Mouse (Mus musculus): ENCODE results near the gene Mtfr2. TPM values are rescaled to one million over a fixed set of nuclear protein-coding genes. Genes with fewer than 3 reads are reported as not detected.
A peak's percentile ranks its signal among the peaks of the same experiment; 100 is the strongest.

Gene Mtfr2
- polyA plus RNA-seq, 1 experiment, result 0.79 TPM

GRCm38 (mm10) chr10:20314797-20315196, 32.8 kb upstream of the Mtfr2 start:
- Histone ChIP-seq H3K27ac (ENCODE audit: insufficient read depth, low read length) (no peak overlapping the region), H3K4me1 (ENCODE audit: control insufficient read depth, insufficient read depth, low read length) (peaks cover 3% of the 10 kb centered on the region; the same call in 1 of the 2 replicates), H3K4me3 (ENCODE audit: insufficient read depth, low read length) (no peak overlapping the region)
- TF ChIP-seq CTCF (IDR thresholded peaks at IDR 0.05; ENCODE audit: extremely low read depth, insufficient read depth, low read length) (0 out of 2 replicates have a peak, but pooled peaks have one; percentile 2), POLR2A (IDR thresholded peaks at IDR 0.05; ENCODE audit: extremely low read depth, insufficient read depth, low read length) (no peak)

GRCm38 (mm10) chr10:20317466-20317865, 30.1 kb upstream of the Mtfr2 start:
- TF ChIP-seq POLR2A (IDR thresholded peaks at IDR 0.05; ENCODE audit: extremely low read depth, insufficient read depth, low read length) (no peak), CTCF (IDR thresholded peaks at IDR 0.05; ENCODE audit: extremely low read depth, insufficient read depth, low read length) (no peak)
- Histone ChIP-seq H3K27ac (ENCODE audit: insufficient read depth, low read length) (no peak overlapping the region), H3K4me1 (ENCODE audit: control insufficient read depth, insufficient read depth, low read length) (peaks cover 3% of the 10 kb centered on the region; the same call in 1 of the 2 replicates), H3K4me3 (ENCODE audit: insufficient read depth, low read length) (no peak overlapping the region)

- Histone ChIP-seq H3K4me3 (ENCODE audit: insufficient read depth, low read length) (no peak overlapping the region), H3K27ac (ENCODE audit: insufficient read depth, low read length) (no peak overlapping the region), H3K4me1 (ENCODE audit: control insufficient read depth, insufficient read depth, low read length) (no peaks in the 10 kb centered on the region; the same call in 1 of the 2 replicates)
- no peak for TF ChIP-seq CTCF (IDR thresholded peaks at IDR 0.05; ENCODE audit: extremely low read depth, insufficient read depth, low read length)
- TF ChIP-seq POLR2A (IDR thresholded peaks at IDR 0.05; ENCODE audit: extremely low read depth, insufficient read depth, low read length), result no peak
These were observed 21.3 kb upstream of the Mtfr2 start for GRCm38 (mm10) chr10:20326226-20326625.

- no peak overlapping the region for H3K27ac ChIP-seq (ENCODE audit: insufficient read depth, low read length)
- TF ChIP-seq POLR2A (IDR thresholded peaks at IDR 0.05; ENCODE audit: extremely low read depth, insufficient read depth, low read length), result no peak
- TF ChIP-seq CTCF (IDR thresholded peaks at IDR 0.05; ENCODE audit: extremely low read depth, insufficient read depth, low read length), result no peak
- no peak overlapping the region for H3K4me3 ChIP-seq (ENCODE audit: insufficient read depth, low read length)
- H3K4me1 ChIP-seq (ENCODE audit: control insufficient read depth, insufficient read depth, low read length), result no peaks in the 10 kb centered on the region
These were observed 16.3 kb upstream of the Mtfr2 start for GRCm38 (mm10) chr10:20331262-20331661.

- Histone ChIP-seq H3K27ac (ENCODE audit: insufficient read depth, low read length) (no peak overlapping the region), H3K4me3 (ENCODE audit: insufficient read depth, low read length) (no peak overlapping the region)
These were observed 9.7 kb upstream of the Mtfr2 start for GRCm38 (mm10) chr10:20337872-20338271.

GRCm38 (mm10) chr10:20345736-20346135, 1.8 kb upstream of the Mtfr2 start:
- H3K4me3 ChIP-seq (ENCODE audit: insufficient read depth, low read length), result no peak overlapping the region
- no peak overlapping the region for H3K27ac ChIP-seq (ENCODE audit: insufficient read depth, low read length)
- TF ChIP-seq CTCF (IDR thresholded peaks at IDR 0.05; ENCODE audit: extremely low read depth, insufficient read depth, low read length), result no peak
- TF ChIP-seq POLR2A (IDR thresholded peaks at IDR 0.05; ENCODE audit: extremely low read depth, insufficient read depth, low read length), result no peak
- H3K4me1 ChIP-seq (ENCODE audit: control insufficient read depth, insufficient read depth, low read length), result peaks cover 2% of the 10 kb centered on the region; the same call in 1 of the 2 replicates

More at GRCm38 (mm10) chr10:20337872-20338271, 9.7 kb upstream of the Mtfr2 start:
- TF ChIP-seq CTCF (IDR thresholded peaks at IDR 0.05; ENCODE audit: extremely low read depth, insufficient read depth, low read length) (no peak), POLR2A (IDR thresholded peaks at IDR 0.05; ENCODE audit: extremely low read depth, insufficient read depth, low read length) (no peak)
- no peaks in the 10 kb centered on the region for H3K4me1 ChIP-seq (ENCODE audit: control insufficient read depth, insufficient read depth, low read length)

- H3K4me3 ChIP-seq (ENCODE audit: insufficient read depth, low read length), result no peak overlapping the region
- TF ChIP-seq CTCF (IDR thresholded peaks at IDR 0.05; ENCODE audit: extremely low read depth, insufficient read depth, low read length) (no peak), POLR2A (IDR thresholded peaks at IDR 0.05; ENCODE audit: extremely low read depth, insufficient read depth, low read length) (no peak)
- no peak overlapping the region for H3K27ac ChIP-seq (ENCODE audit: insufficient read depth, low read length)
- peaks cover 2% of the 10 kb centered on the region; the same call in 1 of the 2 replicates for H3K4me1 ChIP-seq (ENCODE audit: control insufficient read depth, insufficient read depth, low read length)
These were observed 1.3 kb downstream of the Mtfr2 start for GRCm38 (mm10) chr10:20348894-20349293.

- Histone ChIP-seq H3K4me3 (ENCODE audit: insufficient read depth, low read length) (no peak overlapping the region), H3K27ac (ENCODE audit: insufficient read depth, low read length) (no peak overlapping the region), H3K4me1 (ENCODE audit: control insufficient read depth, insufficient read depth, low read length) (no peaks in the 10 kb centered on the region)
- TF ChIP-seq POLR2A (IDR thresholded peaks at IDR 0.05; ENCODE audit: extremely low read depth, insufficient read depth, low read length) (no peak), CTCF (IDR thresholded peaks at IDR 0.05; ENCODE audit: extremely low read depth, insufficient read depth, low read length) (peak; percentile 84)
These were observed 14.2 kb downstream of the Mtfr2 start for GRCm38 (mm10) chr10:20361542-20362449.

- Histone ChIP-seq H3K4me3 (ENCODE audit: insufficient read depth, low read length) (no peak overlapping the region), H3K27ac (ENCODE audit: insufficient read depth, low read length) (no peak overlapping the region), H3K4me1 (ENCODE audit: control insufficient read depth, insufficient read depth, low read length) (no peaks in the 10 kb centered on the region)
- TF ChIP-seq POLR2A (IDR thresholded peaks at IDR 0.05; ENCODE audit: extremely low read depth, insufficient read depth, low read length) (no peak), CTCF (IDR thresholded peaks at IDR 0.05; ENCODE audit: extremely low read depth, insufficient read depth, low read length) (no peak)
These were observed 15.0 kb downstream of the Mtfr2 start for GRCm38 (mm10) chr10:20362450-20363118.
